Mouse (Mus musculus) midbrain, embryonic 11.5 days (tissue): ENCODE results near the gene Kynu. TPM values are rescaled to one million over a fixed set of nuclear protein-coding genes. Genes with fewer than 3 reads are reported as not detected.

Experiments used
- polyA plus RNA-seq: library from polyadenylated mRNA; unstranded; fragments of >200 nt; fragmentation: Nextera tagmentation; extraction: Ambion mirVana; gene quantifications from 2 replicates; pipeline ENCODE4 v1.2.1, GENCODE M21; 2014

The Kynu gene
- polyA plus RNA-seq, 1 experiment from 2014 or later = 1.9 TPM

Other genes starting within 250 kb of the Kynu start
- 0.52 TPM in 2 replicates for gene Arhgap15, start 193.5 kb downstream of the Kynu start, polyA plus RNA-seq